Mouse (Mus musculus) thymus, adult 2 months (tissue): Measurements from ENCODE around the gene Kansl1l. TPM values are rescaled to one million over a fixed set of nuclear protein-coding genes. Genes with fewer than 3 reads are reported as not detected.
A peak's percentile ranks its signal among the peaks of the same experiment; 100 is the strongest.

Experiments
- DNase-seq: peaks from one replicate; pipeline ENCODE4 v3.0.0; 2021
- H3K27ac ChIP-seq: fragments of 200-500 bp; 2 replicates; pipeline ENCODE4 v1.5.1; 2012; ENCODE audit warnings: low read length, control low read depth; ENCODE audit not compliant: control insufficient read depth, insufficient read depth
- H3K27me3 ChIP-seq: fragments of 200-500 bp; 2 replicates; pipeline ENCODE4 v1.6.1; 2012; ENCODE audit warnings: mild to moderate bottlenecking, low read length, moderate library complexity, mixed read lengths; ENCODE audit not compliant: control insufficient read depth, insufficient read depth
- H3K36me3 ChIP-seq: fragments of 200-500 bp; 2 replicates; pipeline ENCODE4 v1.6.1; 2012; ENCODE audit warnings: mild to moderate bottlenecking, low read length, moderate library complexity; ENCODE audit not compliant: control insufficient read depth, insufficient read depth
- H3K4me1 ChIP-seq: fragments of 200-500 bp; replicated peaks from 2 replicates; pipeline ENCODE4 v1.6.1; 2012; ENCODE audit warnings: low read length; ENCODE audit not compliant: control insufficient read depth, insufficient read depth
- H3K4me3 ChIP-seq: fragments of 200-500 bp; 2 replicates; pipeline ENCODE4 v1.5.1; 2012; ENCODE audit warnings: mild to moderate bottlenecking, low read length, control low read depth, moderate library complexity; ENCODE audit not compliant: control insufficient read depth, insufficient read depth
- CTCF ChIP-seq: fragments of 200-500 bp; IDR thresholded peaks from 2 replicates; pipeline ENCODE4 v1.5.1; 2012; ENCODE audit warnings: mild to moderate bottlenecking, control low read depth, low read length, moderate library complexity, borderline replicate concordance; ENCODE audit not compliant: control insufficient read depth, poor library complexity, insufficient read depth; ENCODE audit errors: extremely low read depth
- POLR2A ChIP-seq: fragments of 200-500 bp; IDR thresholded peaks from 2 replicates; pipeline ENCODE4 v1.6.1; 2012; ENCODE audit warnings: mild to moderate bottlenecking, low read length, control low read depth, moderate library complexity; ENCODE audit not compliant: control insufficient read depth, poor library complexity, insufficient read depth; ENCODE audit errors: extremely low read depth
- WGBS: fragments of 180-500 bp; shearing (Covaris S2); methylation state at CpG from one replicate; pipeline ENCODE4 v1.1.7; 2018; 5-methylcytosine and 5-hydroxymethylcytosine counted together
- polyA plus RNA-seq: library from polyadenylated mRNA; depleted of rRNA; stranded (reverse); fragments of >200 nt; gene quantifications from 2 replicates; pipeline ENCODE4 v1.2.3, GENCODE M21; 2012

Gene Kansl1l
- polyA plus RNA-seq, 1 experiment = 13.1 TPM

DNA sequence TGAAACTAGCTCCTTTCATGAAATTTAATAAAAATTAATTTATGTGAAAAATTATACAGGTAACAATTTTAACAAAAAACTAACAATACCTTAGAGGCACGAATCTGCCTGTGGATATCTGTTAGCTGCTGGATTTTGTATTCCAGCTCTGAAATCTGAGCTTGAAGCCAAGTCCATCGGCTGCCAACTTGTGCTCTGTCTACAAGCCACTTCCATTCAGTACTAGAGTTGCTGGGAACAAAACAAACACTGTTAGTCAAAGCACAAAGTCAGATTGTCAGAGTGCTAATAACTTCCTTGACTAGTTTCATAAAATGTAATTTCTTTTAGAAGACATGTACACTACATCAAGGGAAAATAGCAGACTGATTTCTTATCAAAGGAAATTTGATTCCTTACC is 39.5 kb downstream of the Kansl1l start:
- no peak for DNase-seq
- H3K36me3 ChIP-seq = peaks cover 10% of the 10 kb centered on the region
- no peak overlapping the region for H3K27ac ChIP-seq
- H3K4me3 ChIP-seq = no peak overlapping the region
- no peaks in the 10 kb centered on the region for H3K27me3 ChIP-seq
- H3K4me1 ChIP-seq = no peaks in the 10 kb centered on the region
- TF ChIP-seq POLR2A (no peak), CTCF (no peak)
- WGBS = 86% methylated on average over 2 of the region's 2 CpGs

DNA sequence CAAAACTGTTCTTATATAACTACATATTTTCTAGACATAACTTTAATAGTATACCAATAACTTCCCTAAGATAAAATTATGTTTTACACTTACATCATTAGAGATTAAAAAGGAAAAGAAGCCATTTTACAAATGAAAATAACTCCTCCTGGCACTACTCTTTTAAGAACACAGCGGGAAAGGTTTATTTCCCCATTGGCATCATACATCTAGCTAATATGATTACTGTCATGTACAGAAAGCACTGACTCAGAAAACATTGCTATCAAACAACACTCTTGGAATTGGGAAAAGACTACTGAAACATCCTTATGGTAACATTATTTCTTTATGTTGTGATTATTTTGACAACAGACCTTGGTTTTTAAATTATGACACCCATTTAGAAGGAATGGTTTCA is 48.6 kb downstream of the Kansl1l start:
- Histone ChIP-seq H3K4me1 (no peaks in the 10 kb centered on the region), H3K27me3 (no peaks in the 10 kb centered on the region), H3K27ac (no peak overlapping the region), H3K36me3 (peaks cover 37% of the 10 kb centered on the region), H3K4me3 (no peak overlapping the region)
- TF ChIP-seq CTCF (no peak), POLR2A (no peak)
- WGBS = 97% methylated on average over 1 of the region's 1 CpGs
- DNase-seq = no peak

- 92% methylated on average over 1 of the region's 1 CpGs for WGBS
- H3K36me3 ChIP-seq = peaks cover 48% of the 10 kb centered on the region
- no peaks in the 10 kb centered on the region for H3K27me3 ChIP-seq
- H3K27ac ChIP-seq = no peak overlapping the region
- DNase-seq = no peak
- H3K4me1 ChIP-seq = no peaks in the 10 kb centered on the region
- no peak overlapping the region for H3K4me3 ChIP-seq
- no peak for TF ChIP-seq POLR2A
- TF ChIP-seq CTCF = no peak
These were observed 86.8 kb downstream of the Kansl1l start for GRCm38 (mm10) chr1:66730581-66730980.

- TF ChIP-seq POLR2A (no peak), CTCF (no peak)
- Histone ChIP-seq H3K27me3 (no peaks in the 10 kb centered on the region), H3K4me1 (0 out of 2 replicates have a peak, but pooled peaks cover 2% of the 10 kb centered on the region), H3K27ac (no peak overlapping the region), H3K4me3 (no peak overlapping the region), H3K36me3 (peaks cover 54% of the 10 kb centered on the region)
- WGBS = 87% methylated on average over 3 of the region's 3 CpGs
- DNase-seq = no peak
These were observed 104.5 kb downstream of the Kansl1l start for GRCm38 (mm10) chr1:66712859-66713258.

GRCm38 (mm10) chr1:66704523-66704922 is 112.8 kb downstream of the Kansl1l start:
- DNase-seq = no peak
- Histone ChIP-seq H3K36me3 (peaks cover 30% of the 10 kb centered on the region), H3K4me3 (no peak overlapping the region), H3K27me3 (no peaks in the 10 kb centered on the region), H3K4me1 (peaks cover 4% of the 10 kb centered on the region; the same call in 1 of the 2 replicates), H3K27ac (no peak overlapping the region)
- TF ChIP-seq POLR2A (no peak), CTCF (no peak)
- 93% methylated on average over 6 of the region's 6 CpGs for WGBS

DNA sequence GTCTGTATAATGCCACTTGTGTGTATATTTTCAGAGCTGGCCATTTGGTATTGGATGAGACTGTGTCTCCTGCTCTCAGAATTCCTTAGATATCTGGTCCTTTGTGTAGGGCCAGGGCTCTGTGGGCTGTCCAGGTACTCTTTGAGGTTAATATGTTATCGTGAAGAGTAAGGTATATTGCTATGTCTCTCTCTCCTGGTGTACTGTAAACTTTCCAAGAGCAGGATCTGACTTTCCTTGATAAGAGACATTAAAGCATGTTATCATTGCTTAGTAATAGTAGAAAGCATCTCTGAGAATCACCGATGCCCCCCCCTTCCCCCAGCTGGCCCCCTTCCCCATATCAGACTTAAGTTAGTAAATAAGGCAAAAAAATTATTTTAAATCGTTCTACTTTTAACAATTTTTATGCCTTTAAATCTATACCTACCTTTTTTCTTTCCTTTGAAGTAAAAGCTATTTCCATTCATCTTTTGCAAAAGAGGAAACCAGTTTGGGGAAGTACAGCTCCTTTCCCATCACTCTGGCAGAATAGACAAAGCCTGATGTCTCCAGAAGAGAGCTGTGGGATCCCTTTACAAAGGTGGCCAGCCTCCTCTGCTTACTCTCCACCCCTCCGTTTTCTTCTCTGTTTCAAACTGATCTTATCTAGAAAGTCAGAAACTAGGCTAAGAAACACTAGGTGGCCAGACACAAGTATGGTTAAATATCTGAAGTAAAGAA is 114.6 kb downstream of the Kansl1l start:
- WGBS = 52% methylated on average over 4 of the region's 4 CpGs
- Histone ChIP-seq H3K27ac (no peak overlapping the region), H3K36me3 (peaks cover 18% of the 10 kb centered on the region), H3K27me3 (no peaks in the 10 kb centered on the region), H3K4me3 (no peak overlapping the region), H3K4me1 (peaks cover 4% of the 10 kb centered on the region; the same call in 1 of the 2 replicates)
- no peak for TF ChIP-seq CTCF
- DNase-seq = no peak

- TF ChIP-seq POLR2A = no peak
- TF ChIP-seq CTCF = no peak
- H3K27me3 ChIP-seq = no peaks in the 10 kb centered on the region
- no peak for DNase-seq
- no peak overlapping the region; the same call in 1 of the 2 replicates for H3K27ac ChIP-seq
- peaks cover 4% of the 10 kb centered on the region; the same call in 1 of the 2 replicates for H3K4me1 ChIP-seq
- peak overlapping the region; percentile 68 for H3K4me3 ChIP-seq
- peaks cover 10% of the 10 kb centered on the region for H3K36me3 ChIP-seq
- WGBS = 28% methylated on average over 2 of the region's 2 CpGs
These were observed 115.8 kb downstream of the Kansl1l start for GRCm38 (mm10) chr1:66701576-66701940.
